Mouse (Mus musculus): ENCODE measurements around the gene Mfsd11.

DNA sequence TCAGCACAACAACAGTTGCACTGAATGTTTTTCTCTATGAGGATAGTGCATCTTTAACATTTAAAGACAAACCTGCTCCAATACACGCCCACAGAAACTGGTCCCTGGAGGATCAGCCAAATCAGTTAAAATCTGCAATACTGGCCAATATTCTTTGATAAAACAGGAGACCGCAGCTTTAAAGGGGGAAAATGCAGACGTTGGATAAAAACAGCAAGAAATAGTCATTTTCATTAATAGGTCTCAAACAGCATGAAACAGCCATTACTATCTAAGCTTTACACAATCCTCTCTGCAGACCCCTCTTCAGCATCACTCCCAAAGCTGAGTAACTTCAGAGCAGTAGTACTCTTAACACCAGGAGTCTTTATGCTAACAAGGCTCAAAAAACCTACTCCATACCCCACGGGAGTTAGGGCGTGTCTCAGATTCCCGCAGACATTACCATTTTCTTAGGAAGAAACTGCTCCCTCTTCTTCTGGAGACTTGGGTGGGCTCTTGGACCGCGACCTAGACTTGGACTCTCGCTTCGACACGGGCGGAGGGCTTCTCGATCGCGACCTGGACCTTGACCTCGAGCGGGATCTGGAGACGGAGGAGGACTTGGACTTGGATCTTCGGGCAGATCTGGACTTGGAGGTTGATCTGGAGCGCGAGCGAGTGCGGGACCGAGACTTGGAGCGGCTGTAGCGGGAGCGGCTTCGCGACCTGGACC, 507 bp upstream of the Mfsd11 start:
- TF ChIP-seq CTCF (IDR thresholded peaks at IDR 0.05; ENCODE audit: extremely low read depth, insufficient read depth, low read length) (no peak), POLR2A (IDR thresholded peaks at IDR 0.05; ENCODE audit: extremely low read depth, insufficient read depth, low read length) (no peak)

Measured in cortical plate, adult 2 months (tissue).